Mouse (Mus musculus) spleen, adult 2 months (tissue): ENCODE data around the gene Atp5d. TPM values are rescaled to one million over a fixed set of nuclear protein-coding genes. Genes with fewer than 3 reads are reported as not detected.

Source experiments
- DNase-seq, 2 experiments: peaks; one replicate each; pipeline versions ENCODE4 v3.0.0 to v3.0.0-alpha.2; 2012 to 2021; ENCODE audit warnings: low spot score in 2 of 2, low read depth in 1 of 2
- H3K27ac ChIP-seq: fragments of 200-500 bp; 2 replicates; pipeline ENCODE4 v1.5.1; 2012; ENCODE audit warnings: low read length, inconsistent platforms; ENCODE audit not compliant: insufficient read depth
- H3K27me3 ChIP-seq: fragments of 200-500 bp; 2 replicates; pipeline ENCODE4 v1.6.1; 2012; ENCODE audit warnings: mild to moderate bottlenecking, moderate library complexity, low read length, inconsistent platforms; ENCODE audit not compliant: control insufficient read depth, insufficient read depth
- H3K36me3 ChIP-seq: fragments of 200-500 bp; 2 replicates; pipeline ENCODE4 v1.6.1; 2012; ENCODE audit warnings: mild to moderate bottlenecking, low read length, inconsistent platforms; ENCODE audit not compliant: control insufficient read depth, insufficient read depth
- H3K4me1 ChIP-seq: fragments of 200-500 bp; 2 replicates; pipeline ENCODE4 v1.6.1; 2011; ENCODE audit warnings: inconsistent platforms; ENCODE audit not compliant: control insufficient read depth, insufficient read depth, insufficient read length
- H3K4me3 ChIP-seq: fragments of 200-500 bp; 2 replicates; pipeline ENCODE4 v1.5.1; 2011; ENCODE audit warnings: mild to moderate bottlenecking, inconsistent platforms; ENCODE audit not compliant: insufficient read depth, insufficient read length; ENCODE audit errors: extremely low read depth
- CTCF ChIP-seq: fragments of 200-500 bp; IDR thresholded peaks from 2 replicates; pipeline ENCODE4 v1.5.1; 2011; ENCODE audit warnings: mild to moderate bottlenecking, inconsistent platforms; ENCODE audit not compliant: insufficient read depth, insufficient read length, insufficient replicate concordance; ENCODE audit errors: extremely low read depth
- POLR2A ChIP-seq: fragments of 200-500 bp; IDR thresholded peaks from 2 replicates; pipeline ENCODE4 v1.6.1; 2011; ENCODE audit warnings: low read depth, low read length, inconsistent platforms
- WGBS: fragments of 180-500 bp; shearing (Covaris S2); methylation state at CpG from one replicate; pipeline ENCODE4 v1.1.7; 2018; 5-methylcytosine and 5-hydroxymethylcytosine counted together
- polyA plus RNA-seq: library from polyadenylated mRNA; depleted of rRNA; stranded (reverse); fragments of >200 nt; gene quantifications from 2 replicates; pipeline ENCODE4 v1.2.3, GENCODE M21; 2012

Gene Atp5d
- polyA plus RNA-seq, 1 experiment = 592 TPM

GRCm38 (mm10) chr10:80180288-80180687, 41.9 kb downstream of the Atp5d start:
- 68% methylated on average over 6 of the region's 6 CpGs for WGBS
- H3K27me3 ChIP-seq = peaks cover 9% of the 10 kb centered on the region
- TF ChIP-seq CTCF (no peak), POLR2A (no peak)

GRCm38 (mm10) chr10:80180823-80181222, 42.4 kb downstream of the Atp5d start:
- no peak overlapping the region for H3K4me3 ChIP-seq
- H3K27me3 ChIP-seq = peaks cover 9% of the 10 kb centered on the region
- DNase-seq = no peak
- TF ChIP-seq CTCF (no peak), POLR2A (no peak)
- WGBS = 84% methylated on average over 5 of the region's 5 CpGs
- H3K4me1 ChIP-seq = peaks cover 3% of the 10 kb centered on the region; the same call in 1 of the 2 replicates
- H3K36me3 ChIP-seq = no peaks in the 10 kb centered on the region
- H3K27ac ChIP-seq = no peak overlapping the region

More at GRCm38 (mm10) chr10:80180288-80180687, 41.9 kb downstream of the Atp5d start:
- no peak for DNase-seq
- H3K4me1 ChIP-seq = peaks cover 3% of the 10 kb centered on the region; the same call in 1 of the 2 replicates
- H3K27ac ChIP-seq = no peak overlapping the region
- H3K36me3 ChIP-seq = no peaks in the 10 kb centered on the region
- H3K4me3 ChIP-seq = no peak overlapping the region

- H3K4me3 ChIP-seq = no peak overlapping the region
- H3K27ac ChIP-seq = no peak overlapping the region
- TF ChIP-seq CTCF = no peak
- TF ChIP-seq POLR2A = no peak
- H3K27me3 ChIP-seq = peaks cover 15% of the 10 kb centered on the region
- peaks cover 3% of the 10 kb centered on the region; the same call in 1 of the 2 replicates for H3K4me1 ChIP-seq
- no peaks in the 10 kb centered on the region for H3K36me3 ChIP-seq
- WGBS = 88% methylated on average over 7 of the region's 7 CpGs
- DNase-seq = no peak
Measured at GRCm38 (mm10) chr10:80182547-80182946, 44.1 kb downstream of the Atp5d start.

- no peak for TF ChIP-seq POLR2A
- TF ChIP-seq CTCF = no peak
- no peaks in the 10 kb centered on the region for H3K36me3 ChIP-seq
- no peak overlapping the region for H3K4me3 ChIP-seq
- WGBS = 39% methylated on average over 27 of the region's 27 CpGs
- H3K27me3 ChIP-seq = peaks cover 21% of the 10 kb centered on the region
- peaks cover 7% of the 10 kb centered on the region for H3K4me1 ChIP-seq
- H3K27ac ChIP-seq = no peak overlapping the region
- no peak for DNase-seq
Measured at GRCm38 (mm10) chr10:80186649-80187048, 48.2 kb downstream of the Atp5d start.

- Histone ChIP-seq H3K27me3 (peaks cover 25% of the 10 kb centered on the region), H3K4me3 (no peak overlapping the region), H3K27ac (no peak overlapping the region), H3K4me1 (peaks cover 7% of the 10 kb centered on the region), H3K36me3 (no peaks in the 10 kb centered on the region)
- no peak for TF ChIP-seq POLR2A
- 88% methylated on average over 10 of the region's 10 CpGs for WGBS
- no peak for DNase-seq
Measured at GRCm38 (mm10) chr10:80187739-80188138, 49.3 kb downstream of the Atp5d start.

GRCm38 (mm10) chr10:80188453-80189024, 50.1 kb downstream of the Atp5d start:
- Histone ChIP-seq H3K36me3 (no peaks in the 10 kb centered on the region), H3K27me3 (peaks cover 25% of the 10 kb centered on the region), H3K4me1 (peaks cover 7% of the 10 kb centered on the region), H3K27ac (no peak overlapping the region), H3K4me3 (no peak overlapping the region)
- no peak for DNase-seq
- TF ChIP-seq CTCF = no peak
- TF ChIP-seq POLR2A = no peak
- WGBS = 90% methylated on average over 15 of the region's 15 CpGs

- Histone ChIP-seq H3K27ac (no peak overlapping the region), H3K4me3 (no peak overlapping the region; the same call in 1 of the 2 replicates), H3K4me1 (peaks cover 7% of the 10 kb centered on the region), H3K36me3 (no peaks in the 10 kb centered on the region), H3K27me3 (peaks cover 25% of the 10 kb centered on the region)
- no peak for DNase-seq
- TF ChIP-seq POLR2A (no peak), CTCF (no peak)
- WGBS = 7% methylated on average over 21 of the region's 21 CpGs
Measured at GRCm38 (mm10) chr10:80189999-80190398, 51.6 kb downstream of the Atp5d start.
